Mouse (Mus musculus) left cerebral cortex, postnatal 4 days (tissue): ENCODE measurements at regions not wholly inside any gene's neighbourhood (a gene's known extent, or its start where the extent isn't known, plus 50 kb on each side); places are given as distances from the start of the nearest gene placed in this dataset.
"Not testable (repeated sequence)": the region's sequence is repeated elsewhere in the genome, so short reads cannot be mapped to it uniquely, and the experiment has no call there.

Experiments used
- DNase-seq: peaks from one replicate; pipeline ENCODE4 v3.0.0-alpha.2; 2022
- intact Hi-C: fragments of 180-260 bp; cut with DNase I; formaldehyde crosslinking; loops from one replicate; pipeline ENCODE4 v1.15.1; 2025

- DNase-seq, result no peak
- intact Hi-C loops, result no loop called here
Measured at GRCm38 (mm10) chr6:103809986-103810341, 299.6 kb downstream of the Chl1 start.

- intact Hi-C loops, result no loop called here
- DNase-seq, result peak; percentile 57
Measured at GRCm38 (mm10) chr6:103810342-103811001, 300.1 kb downstream of the Chl1 start.

- intact Hi-C loops, DNase-seq: not testable (repeated sequence)
Measured at GRCm38 (mm10) chr6:103816396-103816795, 306.0 kb downstream of the Chl1 start.

GRCm38 (mm10) chr6:103826042-103826441 lies 315.7 kb downstream of the Chl1 start:
- intact Hi-C loops, result no loop called here
- no peak for DNase-seq

GRCm38 (mm10) chr6:103827623-103828022 lies 317.2 kb downstream of the Chl1 start:
- intact Hi-C loops, result no loop called here
- DNase-seq, result no peak

GRCm38 (mm10) chr6:103828866-103829265 lies 318.5 kb downstream of the Chl1 start:
- intact Hi-C loops, result no loop called here

GRCm38 (mm10) chr6:103832301-103832700 lies 321.9 kb downstream of the Chl1 start:
- intact Hi-C loops, result no loop called here
- DNase-seq, result no peak

More at GRCm38 (mm10) chr6:103828866-103829265, 318.5 kb downstream of the Chl1 start:
- no peak for DNase-seq

GRCm38 (mm10) chr6:103832808-103833207 lies 322.4 kb downstream of the Chl1 start:
- intact Hi-C loops, result no loop called here

GRCm38 (mm10) chr6:103833501-103834132 lies 323.2 kb downstream of the Chl1 start:
- intact Hi-C loops, result no loop called here
- DNase-seq, result peak; percentile 54

More at GRCm38 (mm10) chr6:103832808-103833207, 322.4 kb downstream of the Chl1 start:
- no peak for DNase-seq

GRCm38 (mm10) chr6:103834726-103835229 lies 324.4 kb downstream of the Chl1 start:
- intact Hi-C loops, result no loop called here
- no peak for DNase-seq

GRCm38 (mm10) chr6:103859787-103860186 lies 349.4 kb downstream of the Chl1 start:
- DNase-seq, result no peak

GRCm38 (mm10) chr6:103893455-103893854 lies 383.1 kb downstream of the Chl1 start:
- intact Hi-C loops, result no loop called here
- DNase-seq, result no peak

More at GRCm38 (mm10) chr6:103859787-103860186, 349.4 kb downstream of the Chl1 start:
- intact Hi-C loops, result no loop called here

GRCm38 (mm10) chr6:103924504-103924903 lies 414.1 kb downstream of the Chl1 start:
- no peak for DNase-seq

GRCm38 (mm10) chr6:103927094-103927493 lies 416.7 kb downstream of the Chl1 start:
- intact Hi-C loops, result no loop called here
- DNase-seq, result no peak

More at GRCm38 (mm10) chr6:103924504-103924903, 414.1 kb downstream of the Chl1 start:
- intact Hi-C loops, result no loop called here

- DNase-seq, result no peak
- intact Hi-C loops, result no loop called here
Measured at GRCm38 (mm10) chr6:103940345-103940744, 430.0 kb downstream of the Chl1 start.

- intact Hi-C loops, result no loop called here
- DNase-seq, result no peak
Measured at GRCm38 (mm10) chr6:103944361-103944760, 434.0 kb downstream of the Chl1 start.

GRCm38 (mm10) chr6:103947474-103947873 lies 437.1 kb downstream of the Chl1 start:
- DNase-seq, result no peak
- intact Hi-C loops, result no loop called here

GRCm38 (mm10) chr6:103953134-103953771 lies 442.9 kb downstream of the Chl1 start:
- no peak for DNase-seq
- intact Hi-C loops, result no loop called here

- DNase-seq, result no peak
- intact Hi-C loops, result no loop called here
Measured at GRCm38 (mm10) chr6:103959002-103959401, 448.6 kb downstream of the Chl1 start.

GRCm38 (mm10) chr6:103967811-103968420 lies 457.5 kb downstream of the Chl1 start:
- no peak for DNase-seq
- intact Hi-C loops, result no loop called here

GRCm38 (mm10) chr6:103999186-103999585 lies 488.8 kb downstream of the Chl1 start:
- peak; percentile 2 for DNase-seq
- intact Hi-C loops, result no loop called here
